Mouse (Mus musculus): Measurements from ENCODE around the gene Srgn. TPM values are rescaled to one million over a fixed set of nuclear protein-coding genes. Genes with fewer than 3 reads are reported as not detected.
"Not testable (repeated sequence)": the region's sequence is repeated elsewhere in the genome, so short reads cannot be mapped to it uniquely, and the experiment has no call there.

The Srgn gene
- polyA plus RNA-seq, 1 experiment from 2014 or later = 4.6 TPM

DNA sequence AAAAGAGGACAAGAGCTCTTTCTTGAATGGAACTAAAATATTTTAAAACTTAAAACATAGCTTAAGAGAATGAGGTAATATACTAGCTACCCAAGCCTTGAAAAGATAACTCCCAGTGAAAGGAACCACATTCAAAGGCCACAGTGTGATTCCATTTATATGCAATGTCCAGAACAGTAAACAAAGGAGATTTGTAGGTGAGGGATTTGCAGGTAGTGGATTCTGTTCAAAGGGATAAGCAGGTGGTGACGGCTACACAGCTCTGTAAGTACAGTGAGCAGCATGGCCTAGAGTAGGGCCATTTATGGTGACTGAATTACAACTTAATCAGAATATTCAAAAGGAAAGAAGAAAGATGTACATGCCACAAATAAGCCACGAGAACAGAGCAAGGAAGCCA, 50.3 kb downstream of the Srgn start:
- no peak for ATAC-seq (ENCODE audit: low read depth)
- Histone ChIP-seq H3K9me3 (ENCODE audit: control insufficient read depth, low read length) (no peaks in the 10 kb centered on the region), H3K27ac (ENCODE audit: low read depth, low read length) (no peak overlapping the region), H3K9ac (replicated peaks; ENCODE audit: low read depth, low read length) (no peak overlapping the region), H3K36me3 (ENCODE audit: control insufficient read depth, insufficient read depth, low read length) (no peaks in the 10 kb centered on the region), H3K27me3 (ENCODE audit: control insufficient read depth, insufficient read depth, low read length) (no peaks in the 10 kb centered on the region), H3K4me3 (ENCODE audit: low read depth, low read length) (no peak overlapping the region), H3K4me2 (ENCODE audit: low read depth, low read length) (no peak overlapping the region), H3K4me1 (ENCODE audit: control insufficient read depth, insufficient read depth, low read length) (no peaks in the 10 kb centered on the region)
- WGBS = 62% methylated on average over 2 of the region's 2 CpGs

DNA sequence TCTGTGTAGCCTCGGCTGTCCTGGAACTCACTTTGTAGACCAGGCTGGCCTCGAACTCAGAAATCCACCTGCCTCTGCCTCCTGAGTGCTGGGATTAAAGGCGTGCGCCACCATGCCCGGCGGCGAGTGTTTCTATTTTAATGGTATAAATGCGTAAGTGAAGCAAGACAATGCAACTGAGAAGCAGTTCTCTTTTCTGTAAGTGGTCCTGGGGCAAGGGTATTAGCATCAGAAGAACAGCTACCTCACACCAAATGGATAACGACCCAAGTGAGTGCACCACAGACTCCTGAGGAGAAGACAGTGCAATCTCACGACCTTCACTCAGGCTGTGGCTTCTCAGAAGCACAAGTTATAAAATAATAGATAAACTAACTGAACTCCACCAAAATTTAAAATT, 52.3 kb downstream of the Srgn start:
- 92% methylated on average over 10 of the region's 10 CpGs for WGBS
- H3K9me3 ChIP-seq (ENCODE audit: control insufficient read depth, low read length) = no peaks in the 10 kb centered on the region
- H3K9ac ChIP-seq (replicated peaks; ENCODE audit: low read depth, low read length) = no peak overlapping the region
- no peaks in the 10 kb centered on the region for H3K27me3 ChIP-seq (ENCODE audit: control insufficient read depth, insufficient read depth, low read length)
- no peaks in the 10 kb centered on the region for H3K4me1 ChIP-seq (ENCODE audit: control insufficient read depth, insufficient read depth, low read length)
- H3K4me3 ChIP-seq (ENCODE audit: low read depth, low read length) = no peak overlapping the region
- ATAC-seq (ENCODE audit: low read depth) = no peak
- H3K4me2 ChIP-seq (ENCODE audit: low read depth, low read length) = no peak overlapping the region
- no peaks in the 10 kb centered on the region for H3K36me3 ChIP-seq (ENCODE audit: control insufficient read depth, insufficient read depth, low read length)
- H3K27ac ChIP-seq (ENCODE audit: low read depth, low read length) = no peak overlapping the region

GRCm38 (mm10) chr10:62471105-62471504, 56.1 kb downstream of the Srgn start:
- Histone ChIP-seq H3K27me3 (ENCODE audit: control insufficient read depth, insufficient read depth, low read length) (no peaks in the 10 kb centered on the region), H3K4me2 (ENCODE audit: low read depth, low read length) (no peak overlapping the region), H3K9ac (replicated peaks; ENCODE audit: low read depth, low read length) (no peak overlapping the region), H3K27ac (ENCODE audit: low read depth, low read length) (no peak overlapping the region), H3K4me1 (ENCODE audit: control insufficient read depth, insufficient read depth, low read length) (no peaks in the 10 kb centered on the region), H3K4me3 (ENCODE audit: low read depth, low read length) (no peak overlapping the region), H3K36me3 (ENCODE audit: control insufficient read depth, insufficient read depth, low read length) (0 out of 2 replicates have a peak, but pooled peaks cover 8% of the 10 kb centered on the region), H3K9me3 (ENCODE audit: control insufficient read depth, low read length) (no peaks in the 10 kb centered on the region)
- ATAC-seq (ENCODE audit: low read depth) = no peak
- 37% methylated on average over 5 of the region's 5 CpGs for WGBS

DNA sequence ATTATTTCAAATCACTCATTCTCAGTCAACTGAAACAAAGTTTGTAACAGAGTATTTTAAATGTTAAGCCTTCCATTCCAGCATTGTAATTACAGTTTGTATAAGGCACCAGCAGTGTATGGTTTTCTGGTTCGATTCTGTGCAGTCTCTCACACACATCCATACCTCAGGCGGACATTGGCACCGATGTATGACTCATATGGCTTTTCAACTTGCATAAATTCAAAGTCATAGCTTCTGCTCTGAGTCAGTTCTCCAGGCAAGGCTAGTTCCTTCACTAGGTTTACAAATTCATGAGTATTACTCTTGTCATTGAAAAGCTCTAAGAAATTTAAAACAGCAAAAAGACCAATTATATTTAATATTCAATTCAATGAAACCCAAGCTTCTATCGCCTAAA, 57.5 kb downstream of the Srgn start:
- Histone ChIP-seq H3K27ac (ENCODE audit: low read depth, low read length) (no peak overlapping the region), H3K4me2 (ENCODE audit: low read depth, low read length) (no peak overlapping the region), H3K4me3 (ENCODE audit: low read depth, low read length) (no peak overlapping the region), H3K9me3 (ENCODE audit: control insufficient read depth, low read length) (no peaks in the 10 kb centered on the region), H3K36me3 (ENCODE audit: control insufficient read depth, insufficient read depth, low read length) (0 out of 2 replicates have a peak, but pooled peaks cover 8% of the 10 kb centered on the region), H3K4me1 (ENCODE audit: control insufficient read depth, insufficient read depth, low read length) (no peaks in the 10 kb centered on the region), H3K9ac (replicated peaks; ENCODE audit: low read depth, low read length) (no peak overlapping the region), H3K27me3 (ENCODE audit: control insufficient read depth, insufficient read depth, low read length) (no peaks in the 10 kb centered on the region)
- ATAC-seq (ENCODE audit: low read depth) = no peak
- WGBS = 96% methylated on average over 4 of the region's 4 CpGs

DNA sequence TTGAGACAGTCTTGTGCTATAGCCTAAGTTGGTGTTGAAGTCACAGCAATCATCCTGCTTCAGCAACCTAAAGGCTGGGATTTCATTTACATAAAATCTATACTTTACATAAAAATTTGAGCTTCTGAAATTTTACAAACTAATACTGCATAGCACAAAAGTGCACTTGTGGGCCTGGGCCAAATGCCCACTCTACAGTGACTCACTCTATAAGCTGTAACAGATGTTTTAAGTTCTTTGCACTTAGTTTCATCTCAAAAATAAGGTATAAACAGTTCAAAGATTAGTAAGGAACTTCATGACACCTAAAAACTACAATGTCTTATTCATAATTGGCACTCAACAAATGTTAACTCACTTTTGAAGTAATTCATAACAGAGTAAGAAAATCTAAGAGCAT, 65.9 kb downstream of the Srgn start:
- Histone ChIP-seq H3K36me3 (ENCODE audit: control insufficient read depth, insufficient read depth, low read length) (peaks cover 20% of the 10 kb centered on the region), H3K4me3 (ENCODE audit: low read depth, low read length) (no peak overlapping the region), H3K4me2 (ENCODE audit: low read depth, low read length) (no peak overlapping the region), H3K4me1 (ENCODE audit: control insufficient read depth, insufficient read depth, low read length) (no peaks in the 10 kb centered on the region), H3K9ac (replicated peaks; ENCODE audit: low read depth, low read length) (no peak overlapping the region), H3K9me3 (ENCODE audit: control insufficient read depth, low read length) (no peaks in the 10 kb centered on the region), H3K27me3 (ENCODE audit: control insufficient read depth, insufficient read depth, low read length) (no peaks in the 10 kb centered on the region), H3K27ac (ENCODE audit: low read depth, low read length) (no peak overlapping the region)
- ATAC-seq (ENCODE audit: low read depth) = no peak

DNA sequence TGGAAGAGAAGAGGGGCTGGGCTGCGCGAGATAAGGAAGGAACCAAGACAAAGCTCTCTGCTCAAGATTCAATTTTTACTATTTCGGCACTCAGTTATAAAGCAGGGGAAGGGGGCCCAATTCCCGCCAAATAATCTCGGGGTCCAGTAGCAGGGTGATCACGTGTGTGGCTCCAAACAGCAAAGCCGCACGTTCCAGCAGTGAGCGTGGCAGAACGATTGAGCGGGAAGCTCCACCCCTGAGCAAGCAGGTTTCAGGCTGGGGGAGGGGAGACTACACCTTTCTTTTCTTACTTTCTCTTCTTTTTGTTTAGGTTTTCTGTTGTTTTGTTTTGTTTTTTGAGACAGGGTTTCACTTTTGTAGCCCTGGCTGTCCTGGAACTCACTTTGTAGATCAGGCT, 75.2 kb downstream of the Srgn start:
- not testable (repeated sequence) for H3K4me3 ChIP-seq (ENCODE audit: low read depth, low read length); H3K27me3 ChIP-seq (ENCODE audit: control insufficient read depth, insufficient read depth, low read length); H3K4me2 ChIP-seq (ENCODE audit: low read depth, low read length); H3K27ac ChIP-seq (ENCODE audit: low read depth, low read length); ATAC-seq (ENCODE audit: low read depth); H3K9ac ChIP-seq (replicated peaks; ENCODE audit: low read depth, low read length); H3K9me3 ChIP-seq (ENCODE audit: control insufficient read depth, low read length)
- H3K36me3 ChIP-seq (ENCODE audit: control insufficient read depth, insufficient read depth, low read length) = peaks cover 14% of the 10 kb centered on the region
- WGBS = 74% methylated on average over 11 of the region's 11 CpGs
- peaks cover 14% of the 10 kb centered on the region; the same call in 1 of the 2 replicates for H3K4me1 ChIP-seq (ENCODE audit: control insufficient read depth, insufficient read depth, low read length)

DNA sequence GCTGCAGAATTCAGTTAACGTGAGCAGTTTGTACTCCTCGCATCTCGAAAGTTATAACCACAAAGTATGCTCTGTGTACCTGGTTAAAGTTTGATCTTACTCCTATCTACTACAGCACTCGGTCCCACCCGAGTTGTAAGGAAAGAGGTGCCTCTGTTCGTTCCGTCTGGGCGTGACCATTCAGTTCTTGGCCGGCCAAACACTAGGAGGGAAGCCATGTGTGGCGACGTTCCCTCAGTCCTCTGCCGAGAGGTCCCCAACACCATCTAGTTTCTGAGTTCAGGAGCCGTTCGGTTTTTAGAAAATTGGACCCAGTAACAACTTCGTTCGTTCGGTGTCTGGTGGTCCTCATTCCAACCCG, 77.0 kb downstream of the Srgn start:
- peak overlapping the region; percentile 87 for H3K27ac ChIP-seq (ENCODE audit: low read depth, low read length)
- H3K9me3 ChIP-seq (ENCODE audit: control insufficient read depth, low read length) = no peaks in the 10 kb centered on the region
- H3K4me3 ChIP-seq (ENCODE audit: low read depth, low read length) = peak overlapping the region; percentile 76
- peaks cover 14% of the 10 kb centered on the region; the same call in 1 of the 2 replicates for H3K4me1 ChIP-seq (ENCODE audit: control insufficient read depth, insufficient read depth, low read length)
- 39% methylated on average over 18 of the region's 18 CpGs for whole genome bisulfite sequencing
- H3K36me3 ChIP-seq (ENCODE audit: control insufficient read depth, insufficient read depth, low read length) = peaks cover 19% of the 10 kb centered on the region
- H3K4me2 ChIP-seq (ENCODE audit: low read depth, low read length) = peak overlapping the region; percentile 49
- no peak for ATAC-seq (ENCODE audit: low read depth)
- H3K9ac ChIP-seq (replicated peaks; ENCODE audit: low read depth, low read length) = peak overlapping the region; percentile 83
- no peaks in the 10 kb centered on the region for H3K27me3 ChIP-seq (ENCODE audit: control insufficient read depth, insufficient read depth, low read length)

DNA sequence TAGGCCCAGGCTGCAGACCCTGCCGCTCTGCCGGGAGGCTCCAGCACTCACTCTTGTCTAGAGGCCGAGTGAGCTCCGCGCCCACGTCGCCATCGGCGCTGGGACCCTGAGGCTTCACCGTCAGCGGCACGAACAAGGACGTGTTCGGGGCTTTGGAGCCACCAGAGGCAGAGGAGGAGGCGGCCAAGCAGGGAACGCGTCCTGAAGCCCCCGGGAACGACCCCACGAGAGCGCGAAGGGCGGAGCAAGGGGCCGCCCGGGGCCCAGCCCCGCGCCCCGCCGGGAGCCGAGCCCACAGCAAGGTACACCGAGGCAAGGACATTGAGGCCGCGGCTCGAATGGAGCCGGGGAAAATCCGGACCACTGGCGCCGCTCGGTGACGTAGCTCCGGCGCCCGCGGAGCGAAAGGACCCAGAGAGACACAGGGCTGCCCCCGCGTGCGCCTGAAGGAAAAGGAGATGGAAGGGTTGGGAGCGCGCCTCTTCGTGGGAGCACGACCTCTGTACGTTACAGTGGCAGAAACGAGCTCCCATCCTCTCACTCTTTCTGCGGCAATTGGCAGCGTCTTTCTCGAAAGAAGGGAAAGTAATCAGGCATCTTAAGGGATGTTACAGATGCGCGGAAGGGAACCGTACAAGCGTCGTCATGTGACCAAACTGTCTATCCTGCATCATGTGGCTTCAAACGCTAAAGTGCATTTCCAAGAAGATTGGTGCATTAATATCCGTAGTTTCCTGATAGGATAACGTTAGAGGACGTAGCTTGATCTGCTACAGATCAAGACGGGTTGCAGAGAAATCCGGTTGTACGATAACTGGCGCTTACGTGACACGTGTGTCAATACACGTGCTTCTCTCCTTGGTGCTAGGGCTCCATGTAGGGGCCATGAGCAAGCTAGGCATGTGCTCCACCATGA, 77.6 kb downstream of the Srgn start, which contains the start of the genes 4930507D05Rik and Supv3l1:
Gene 4930507D05Rik (plus strand): TSS at position 126 of the 916 bp plus-strand sequence.
Gene Supv3l1 (minus strand): TSS at position 375 of the 916 bp plus-strand sequence.
- under 1% methylated on average over 72 of the region's 73 CpGs for WGBS
- Histone ChIP-seq H3K9ac (replicated peaks; ENCODE audit: low read depth, low read length) (peak within 1 kb of the TSS; percentile 83), H3K9me3 (ENCODE audit: control insufficient read depth, low read length) (no peaks in the 10 kb centered on the region), H3K36me3 (ENCODE audit: control insufficient read depth, insufficient read depth, low read length) (peaks cover 23% of the 10 kb centered on the region), H3K4me3 (ENCODE audit: low read depth, low read length) (peak within 1 kb of the TSS; percentile 76), H3K27me3 (ENCODE audit: control insufficient read depth, insufficient read depth, low read length) (no peaks in the 10 kb centered on the region), H3K27ac (ENCODE audit: low read depth, low read length) (peak within 1 kb of the TSS; percentile 87), H3K4me2 (ENCODE audit: low read depth, low read length) (peak within 1 kb of the TSS; percentile 49), H3K4me1 (ENCODE audit: control insufficient read depth, insufficient read depth, low read length) (peaks cover 14% of the 10 kb centered on the region; the same call in 1 of the 2 replicates)
- peak; percentile 94 for ATAC-seq (ENCODE audit: low read depth)

All from neural tube, embryonic 14.5 days (tissue).